Mouse (Mus musculus): ENCODE measurements at regions not wholly inside any gene's neighbourhood (a gene's known extent, or its start where the extent isn't known, plus 50 kb on each side); places are given as distances from the start of the nearest gene placed in this dataset.

DNA sequence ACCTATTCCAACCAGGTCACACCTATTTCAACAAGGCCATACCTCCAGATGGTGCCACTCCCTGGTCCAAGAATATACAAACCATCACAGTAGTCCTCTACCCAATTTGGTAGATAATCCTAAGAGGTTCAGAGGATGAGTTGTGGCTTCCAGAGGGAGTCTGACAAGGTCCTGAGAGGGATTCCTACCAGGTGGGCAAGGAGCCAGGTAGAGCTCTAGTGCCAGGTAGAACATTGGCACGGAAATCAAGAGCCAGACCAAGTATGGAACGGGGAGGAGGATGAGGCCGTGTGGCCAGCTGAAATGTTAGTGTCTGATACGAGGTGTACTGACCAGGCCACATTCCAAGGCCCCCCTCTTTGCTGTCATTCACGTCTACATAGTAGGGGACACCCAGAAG, 153.0 kb downstream of the Slc30a10 start:
- H3K4me3 ChIP-seq (ENCODE audit: low read depth, low read length) = no peak overlapping the region
- no peak overlapping the region for H3K9ac ChIP-seq (ENCODE audit: low read length)
- DNase-seq (ENCODE audit: low spot score, missing footprints) (no peak), ATAC-seq (ENCODE audit: low FRiP score) (no peak)
- no peaks in the 10 kb centered on the region for H3K9me3 ChIP-seq (ENCODE audit: control insufficient read depth, low read length)
- WGBS = 82% methylated on average over 5 of the region's 5 CpGs
- H3K27me3 ChIP-seq (ENCODE audit: control insufficient read depth, insufficient read depth, low read length) = no peaks in the 10 kb centered on the region
- H3K4me2 ChIP-seq = no peak overlapping the region
- no peak overlapping the region for H3K27ac ChIP-seq (ENCODE audit: low read depth, low read length)
- no peaks in the 10 kb centered on the region for H3K36me3 ChIP-seq (ENCODE audit: control insufficient read depth, insufficient read depth, low read length)
- H3K4me1 ChIP-seq (ENCODE audit: control insufficient read depth, insufficient read depth, low read length) = no peaks in the 10 kb centered on the region

DNA sequence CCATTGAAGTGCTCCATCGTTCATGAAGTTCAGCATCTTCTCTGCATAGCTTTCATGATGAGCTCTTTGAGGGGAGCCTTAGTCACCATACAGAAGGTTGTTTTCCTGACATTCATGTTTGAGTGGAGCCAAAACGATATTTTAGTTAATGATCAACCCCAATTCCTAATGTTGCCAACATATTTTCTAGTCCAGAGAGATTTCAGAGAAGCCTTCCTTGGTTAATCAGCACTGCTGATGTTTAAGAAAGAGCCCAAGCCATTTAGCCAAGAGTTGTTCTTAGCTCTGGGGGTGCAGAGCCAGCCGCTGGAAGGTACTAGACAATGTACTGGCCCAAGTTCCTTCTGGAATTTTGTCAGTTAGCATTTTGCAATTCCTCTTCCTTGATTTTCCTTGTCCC, 153.8 kb downstream of the Slc30a10 start:
- 89% methylated on average over 3 of the region's 3 CpGs for WGBS
- Histone ChIP-seq H3K9ac (ENCODE audit: low read length) (no peak overlapping the region), H3K4me1 (ENCODE audit: control insufficient read depth, insufficient read depth, low read length) (no peaks in the 10 kb centered on the region), H3K4me3 (ENCODE audit: low read depth, low read length) (no peak overlapping the region), H3K36me3 (ENCODE audit: control insufficient read depth, insufficient read depth, low read length) (no peaks in the 10 kb centered on the region), H3K27ac (ENCODE audit: low read depth, low read length) (no peak overlapping the region), H3K4me2 (no peak overlapping the region), H3K27me3 (ENCODE audit: control insufficient read depth, insufficient read depth, low read length) (no peaks in the 10 kb centered on the region), H3K9me3 (ENCODE audit: control insufficient read depth, low read length) (no peaks in the 10 kb centered on the region)
- ATAC-seq (ENCODE audit: low FRiP score) (no peak), DNase-seq (ENCODE audit: low spot score, missing footprints) (no peak)

- H3K27me3 ChIP-seq (ENCODE audit: control insufficient read depth, insufficient read depth, low read length) = no peaks in the 10 kb centered on the region
- no peak overlapping the region for H3K4me3 ChIP-seq (ENCODE audit: low read depth, low read length)
- H3K9ac ChIP-seq (ENCODE audit: low read length) = no peak overlapping the region
- no peak overlapping the region for H3K4me2 ChIP-seq
- no peaks in the 10 kb centered on the region for H3K36me3 ChIP-seq (ENCODE audit: control insufficient read depth, insufficient read depth, low read length)
- ATAC-seq (ENCODE audit: low FRiP score) (no peak), DNase-seq (ENCODE audit: low spot score, missing footprints) (no peak)
- no peaks in the 10 kb centered on the region for H3K9me3 ChIP-seq (ENCODE audit: control insufficient read depth, low read length)
- H3K27ac ChIP-seq (ENCODE audit: low read depth, low read length) = no peak overlapping the region
- 69% methylated on average over 3 of the region's 3 CpGs for WGBS
- H3K4me1 ChIP-seq (ENCODE audit: control insufficient read depth, insufficient read depth, low read length) = no peaks in the 10 kb centered on the region
Observed at GRCm38 (mm10) chr1:185610586-185610985, 155.9 kb downstream of the Slc30a10 start.

- ATAC-seq (ENCODE audit: low FRiP score) = no peak
- Histone ChIP-seq H3K4me1 (ENCODE audit: control insufficient read depth, insufficient read depth, low read length) (no peaks in the 10 kb centered on the region), H3K9me3 (ENCODE audit: control insufficient read depth, low read length) (no peaks in the 10 kb centered on the region), H3K4me3 (ENCODE audit: low read depth, low read length) (no peak overlapping the region), H3K27ac (ENCODE audit: low read depth, low read length) (no peak overlapping the region), H3K9ac (ENCODE audit: low read length) (no peak overlapping the region), H3K4me2 (no peak overlapping the region), H3K36me3 (ENCODE audit: control insufficient read depth, insufficient read depth, low read length) (no peaks in the 10 kb centered on the region), H3K27me3 (ENCODE audit: control insufficient read depth, insufficient read depth, low read length) (no peaks in the 10 kb centered on the region)
- 52% methylated on average over 10 of the region's 10 CpGs for WGBS
- no peak for DNase-seq (ENCODE audit: low spot score, missing footprints)
Observed at GRCm38 (mm10) chr1:185615819-185616429, 161.3 kb downstream of the Slc30a10 start.

DNA sequence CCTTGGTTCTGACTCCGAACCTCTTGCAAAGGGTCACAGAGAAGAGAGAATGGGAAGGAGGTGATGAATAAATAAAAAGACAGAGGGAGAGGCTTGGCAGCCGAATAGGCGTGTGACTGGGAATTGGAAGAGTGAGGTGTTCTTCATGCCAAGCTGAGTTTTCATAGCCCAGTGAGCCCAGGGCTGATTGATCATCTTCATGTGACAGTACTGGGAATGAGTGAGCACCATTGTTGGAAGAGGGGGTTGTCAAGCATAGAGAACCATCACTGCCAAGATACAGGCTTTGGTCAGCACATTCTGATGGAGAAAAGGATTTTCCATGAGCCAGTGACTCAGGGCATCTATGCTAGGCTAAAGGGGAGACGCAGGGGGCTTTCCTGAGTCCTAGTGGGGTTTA, 163.0 kb downstream of the Slc30a10 start:
- no peak for DNase-seq (ENCODE audit: low spot score, missing footprints)

GRCm38 (mm10) chr1:185619011-185619410, 164.4 kb downstream of the Slc30a10 start:
- H3K4me2 ChIP-seq = no peak overlapping the region
- no peaks in the 10 kb centered on the region for H3K27me3 ChIP-seq (ENCODE audit: control insufficient read depth, insufficient read depth, low read length)
- WGBS = 78% methylated on average over 9 of the region's 9 CpGs
- ATAC-seq (ENCODE audit: low FRiP score) (no peak), DNase-seq (ENCODE audit: low spot score, missing footprints) (no peak)
- H3K27ac ChIP-seq (ENCODE audit: low read depth, low read length) = no peak overlapping the region
- H3K36me3 ChIP-seq (ENCODE audit: control insufficient read depth, insufficient read depth, low read length) = no peaks in the 10 kb centered on the region
- no peak overlapping the region for H3K9ac ChIP-seq (ENCODE audit: low read length)
- no peaks in the 10 kb centered on the region for H3K4me1 ChIP-seq (ENCODE audit: control insufficient read depth, insufficient read depth, low read length)
- H3K9me3 ChIP-seq (ENCODE audit: control insufficient read depth, low read length) = no peaks in the 10 kb centered on the region
- no peak overlapping the region for H3K4me3 ChIP-seq (ENCODE audit: low read depth, low read length)

More for the DNA sequence above, 163.0 kb downstream of the Slc30a10 start:
- no peak overlapping the region for H3K4me3 ChIP-seq (ENCODE audit: low read depth, low read length)
- no peaks in the 10 kb centered on the region for H3K36me3 ChIP-seq (ENCODE audit: control insufficient read depth, insufficient read depth, low read length)
- H3K4me2 ChIP-seq = no peak overlapping the region
- no peak overlapping the region for H3K9ac ChIP-seq (ENCODE audit: low read length)
- no peaks in the 10 kb centered on the region for H3K27me3 ChIP-seq (ENCODE audit: control insufficient read depth, insufficient read depth, low read length)
- no peak for ATAC-seq (ENCODE audit: low FRiP score)
- 78% methylated on average over 4 of the region's 4 CpGs for WGBS
- H3K4me1 ChIP-seq (ENCODE audit: control insufficient read depth, insufficient read depth, low read length) = no peaks in the 10 kb centered on the region
- H3K27ac ChIP-seq (ENCODE audit: low read depth, low read length) = no peak overlapping the region
- no peaks in the 10 kb centered on the region for H3K9me3 ChIP-seq (ENCODE audit: control insufficient read depth, low read length)

DNA sequence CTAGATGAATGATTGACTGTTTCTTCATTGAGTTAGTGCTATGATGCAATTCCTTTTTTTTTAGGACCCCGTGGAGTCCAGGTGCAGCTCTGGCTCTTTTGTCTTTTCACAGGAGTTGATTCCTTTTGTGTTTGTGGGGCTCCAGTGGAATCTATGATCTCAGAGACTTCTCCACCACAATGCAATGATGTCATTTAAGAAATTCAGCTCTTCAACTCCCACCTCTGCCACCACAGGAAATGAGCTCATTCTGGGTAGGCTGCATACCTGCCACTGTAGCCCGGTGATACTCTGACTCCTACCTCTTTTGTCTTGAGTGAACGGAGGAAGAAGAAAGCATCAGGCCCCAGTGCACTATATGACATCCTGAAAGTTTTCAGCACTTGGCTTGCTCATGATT, 173.8 kb downstream of the Slc30a10 start:
- H3K9me3 ChIP-seq (ENCODE audit: control insufficient read depth, low read length) = no peaks in the 10 kb centered on the region
- no peaks in the 10 kb centered on the region for H3K4me1 ChIP-seq (ENCODE audit: control insufficient read depth, insufficient read depth, low read length)
- H3K4me3 ChIP-seq (ENCODE audit: low read depth, low read length) = no peak overlapping the region
- H3K27ac ChIP-seq (ENCODE audit: low read depth, low read length) = no peak overlapping the region
- no peak overlapping the region for H3K9ac ChIP-seq (ENCODE audit: low read length)
- DNase-seq (ENCODE audit: low spot score, missing footprints) (no peak), ATAC-seq (ENCODE audit: low FRiP score) (no peak)
- no peak overlapping the region for H3K4me2 ChIP-seq
- 77% methylated on average over 3 of the region's 3 CpGs for WGBS
- H3K36me3 ChIP-seq (ENCODE audit: control insufficient read depth, insufficient read depth, low read length) = no peaks in the 10 kb centered on the region
- H3K27me3 ChIP-seq (ENCODE audit: control insufficient read depth, insufficient read depth, low read length) = no peaks in the 10 kb centered on the region

DNA sequence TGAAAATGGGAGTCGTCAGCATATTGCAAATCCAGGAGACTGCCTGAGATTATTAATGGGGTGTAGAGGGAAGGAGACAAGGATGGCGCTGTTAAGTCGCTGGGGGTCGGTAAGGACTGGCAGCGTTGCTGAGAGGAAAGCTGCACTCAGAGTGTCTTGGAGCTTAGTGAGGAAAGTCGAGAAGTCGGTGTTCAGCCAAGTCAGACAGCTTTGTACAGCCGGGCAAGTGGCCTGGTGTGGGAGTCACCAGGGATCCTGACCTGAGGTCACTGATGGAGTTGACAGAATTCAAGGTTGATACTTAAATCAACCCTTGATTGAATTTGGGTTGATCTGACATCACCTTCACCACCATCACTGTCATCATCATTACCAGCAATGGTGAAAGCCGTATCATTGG, 175.3 kb downstream of the Slc30a10 start:
- no peaks in the 10 kb centered on the region for H3K9me3 ChIP-seq (ENCODE audit: control insufficient read depth, low read length)
- WGBS = 91% methylated on average over 9 of the region's 9 CpGs
- H3K4me1 ChIP-seq (ENCODE audit: control insufficient read depth, insufficient read depth, low read length) = no peaks in the 10 kb centered on the region
- H3K9ac ChIP-seq (ENCODE audit: low read length) = no peak overlapping the region
- no peaks in the 10 kb centered on the region for H3K27me3 ChIP-seq (ENCODE audit: control insufficient read depth, insufficient read depth, low read length)
- no peak overlapping the region for H3K4me2 ChIP-seq
- no peak overlapping the region for H3K27ac ChIP-seq (ENCODE audit: low read depth, low read length)
- H3K4me3 ChIP-seq (ENCODE audit: low read depth, low read length) = no peak overlapping the region
- no peak for ATAC-seq (ENCODE audit: low FRiP score)
- no peak for DNase-seq (ENCODE audit: low spot score, missing footprints)
- H3K36me3 ChIP-seq (ENCODE audit: control insufficient read depth, insufficient read depth, low read length) = no peaks in the 10 kb centered on the region

- H3K4me3 ChIP-seq (ENCODE audit: low read depth, low read length) = no peak overlapping the region
- H3K9me3 ChIP-seq (ENCODE audit: control insufficient read depth, low read length) = no peaks in the 10 kb centered on the region
- H3K4me1 ChIP-seq (ENCODE audit: control insufficient read depth, insufficient read depth, low read length) = no peaks in the 10 kb centered on the region
- H3K27me3 ChIP-seq (ENCODE audit: control insufficient read depth, insufficient read depth, low read length) = no peaks in the 10 kb centered on the region
- no peaks in the 10 kb centered on the region for H3K36me3 ChIP-seq (ENCODE audit: control insufficient read depth, insufficient read depth, low read length)
- H3K9ac ChIP-seq (ENCODE audit: low read length) = no peak overlapping the region
- ATAC-seq (ENCODE audit: low FRiP score) (no peak), DNase-seq (ENCODE audit: low spot score, missing footprints) (no peak)
- no peak overlapping the region for H3K27ac ChIP-seq (ENCODE audit: low read depth, low read length)
- WGBS = 90% methylated on average over 6 of the region's 6 CpGs
- no peak overlapping the region for H3K4me2 ChIP-seq
Observed at GRCm38 (mm10) chr1:185638631-185639030, 184.0 kb downstream of the Slc30a10 start.

All from midbrain, embryonic 11.5 days (tissue).